Mouse (Mus musculus) small intestine, adult 2 months (tissue): ENCODE measurements around the gene Gm20388. TPM values are rescaled to one million over a fixed set of nuclear protein-coding genes. Genes with fewer than 3 reads are reported as not detected.

ENCODE experiments used
- H3K27ac ChIP-seq: fragments of 200-500 bp; 2 replicates; pipeline ENCODE4 v1.5.1; 2012; ENCODE audit warnings: low read depth, low read length, control low read depth, inconsistent platforms; ENCODE audit not compliant: insufficient read depth
- H3K27me3 ChIP-seq: fragments of 200-500 bp; 2 replicates; pipeline ENCODE4 v1.6.1; 2012; ENCODE audit warnings: mild to moderate bottlenecking, moderate library complexity, low read length, inconsistent platforms; ENCODE audit not compliant: control insufficient read depth, insufficient read depth
- H3K36me3 ChIP-seq: fragments of 200-500 bp; 2 replicates; pipeline ENCODE4 v1.6.1; 2012; ENCODE audit warnings: mild to moderate bottlenecking, low read length, control low read depth, inconsistent platforms; ENCODE audit not compliant: control insufficient read depth, insufficient read depth
- H3K4me1 ChIP-seq: fragments of 200-500 bp; 2 replicates; pipeline ENCODE4 v1.6.1; 2012; ENCODE audit warnings: low read length, inconsistent platforms, mixed read lengths; ENCODE audit not compliant: control insufficient read depth, insufficient read depth, insufficient read length
- H3K4me3 ChIP-seq: fragments of 200-500 bp; 2 replicates; pipeline ENCODE4 v1.5.1; 2012; ENCODE audit warnings: low read depth, mild to moderate bottlenecking, control low read depth, inconsistent platforms, low read length, moderate library complexity
- CTCF ChIP-seq: fragments of 200-500 bp; IDR thresholded peaks from 2 replicates; pipeline ENCODE4 v1.5.1; 2012; ENCODE audit warnings: low read depth, mild to moderate bottlenecking, control low read depth, inconsistent platforms, low read length, moderate library complexity, mixed read lengths; ENCODE audit not compliant: insufficient replicate concordance, insufficient read length; ENCODE audit errors: extremely low read depth
- POLR2A ChIP-seq: fragments of 200-500 bp; IDR thresholded peaks from 2 replicates; pipeline ENCODE4 v1.6.1; 2012; ENCODE audit warnings: low read depth, mild to moderate bottlenecking, control low read depth, inconsistent platforms, low read length, moderate library complexity
- WGBS: fragments of 180-500 bp; shearing (Covaris S2); methylation state at CpG from one replicate; pipeline ENCODE4 v1.1.7; 2018; 5-methylcytosine and 5-hydroxymethylcytosine counted together
- polyA plus RNA-seq: library from polyadenylated mRNA; depleted of rRNA; stranded (reverse); fragments of >200 nt; gene quantifications from 2 replicates; pipeline ENCODE4 v1.2.3, GENCODE M21; 2012

Gm20388 gene
- polyA plus RNA-seq, 1 experiment, result 37.3 TPM

DNA sequence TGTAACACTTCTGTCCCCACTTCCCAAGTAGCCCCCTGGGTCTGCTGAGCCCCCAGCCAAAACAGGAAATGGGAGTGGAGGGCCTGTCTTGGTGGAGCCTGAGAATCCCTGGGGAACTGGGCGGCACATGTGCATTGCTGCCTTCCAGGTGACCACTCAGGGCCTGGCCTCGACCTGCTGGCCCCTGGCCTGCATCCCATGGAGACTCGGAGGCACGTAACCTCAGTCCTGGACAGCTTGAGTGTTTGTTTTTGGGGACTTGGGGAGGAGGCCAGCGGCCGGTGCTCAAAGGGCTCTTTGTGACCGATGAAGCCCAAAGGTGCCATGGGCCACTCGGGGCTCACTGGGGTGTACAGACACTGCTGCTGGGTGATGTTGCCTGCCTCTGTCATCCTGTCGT, 636.9 kb downstream of the Gm20388 start:
- 79% methylated on average over 9 of the region's 9 CpGs for WGBS
- Histone ChIP-seq H3K4me1 (peaks cover 53% of the 10 kb centered on the region), H3K27ac (no peak overlapping the region), H3K36me3 (no peaks in the 10 kb centered on the region), H3K27me3 (no peaks in the 10 kb centered on the region), H3K4me3 (no peak overlapping the region)
- no peak for TF ChIP-seq CTCF
- no peak for TF ChIP-seq POLR2A

DNA sequence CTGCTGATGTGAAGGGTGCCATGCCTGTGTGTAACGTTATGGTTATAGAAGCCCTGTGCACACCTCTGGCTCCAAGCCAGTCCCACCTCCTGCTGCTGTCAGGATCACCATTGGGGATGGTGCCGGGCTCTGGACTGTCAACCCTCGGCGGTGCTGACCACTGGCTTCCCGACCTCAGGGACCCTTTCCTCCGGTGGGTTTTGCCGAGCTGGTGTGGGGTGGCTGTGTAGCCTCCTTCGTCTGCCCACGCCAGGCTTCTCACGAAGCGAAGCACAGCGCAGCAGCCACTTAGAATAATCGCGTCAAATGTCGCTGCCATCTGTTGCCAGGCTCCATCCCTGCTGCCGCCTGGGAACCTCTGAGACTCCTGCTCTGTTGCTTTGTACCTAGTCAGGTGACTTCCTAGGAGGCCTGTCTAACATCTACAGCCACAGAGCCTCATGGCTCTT, 637.7 kb downstream of the Gm20388 start:
- 80% methylated on average over 16 of the region's 16 CpGs for WGBS
- Histone ChIP-seq H3K27ac (no peak overlapping the region), H3K27me3 (no peaks in the 10 kb centered on the region)

DNA sequence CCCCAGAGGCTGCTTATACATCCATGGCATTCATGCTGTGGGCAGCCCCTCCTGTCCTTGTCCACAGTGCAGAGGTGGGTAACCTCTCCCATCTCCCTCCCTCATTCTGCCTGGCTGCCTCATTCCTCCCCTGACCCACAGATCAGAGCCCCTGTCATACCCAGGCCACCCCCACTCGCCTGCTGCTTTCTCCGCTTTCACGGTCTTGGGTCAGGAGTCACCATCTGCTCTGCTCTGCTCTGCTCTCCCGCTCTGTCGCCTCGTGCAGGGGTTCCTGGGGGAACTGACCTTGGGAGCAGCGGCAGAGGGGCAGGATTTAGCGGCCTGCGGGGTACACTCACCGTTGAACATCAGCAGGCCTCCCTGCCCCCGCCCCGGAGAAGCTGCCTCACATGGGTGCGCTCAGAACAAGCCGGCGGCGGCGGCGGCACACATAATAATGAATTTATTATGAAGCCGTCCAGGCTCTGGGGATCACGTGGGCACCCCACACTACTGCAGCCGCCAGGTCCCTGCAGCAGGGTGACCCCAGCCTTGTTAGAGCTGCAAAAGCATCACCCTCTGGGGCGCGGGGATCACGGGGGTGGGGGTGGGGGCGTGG, 638.8 kb downstream of the Gm20388 start:
- WGBS, result 43% methylated on average over 25 of the region's 25 CpGs
- H3K36me3 ChIP-seq, result peaks cover 10% of the 10 kb centered on the region
- H3K4me1 ChIP-seq, result peaks cover 45% of the 10 kb centered on the region
- no peaks in the 10 kb centered on the region for H3K27me3 ChIP-seq
- H3K27ac ChIP-seq, result no peak overlapping the region
- TF ChIP-seq CTCF, result no peak
- TF ChIP-seq POLR2A, result no peak
- no peak overlapping the region for H3K4me3 ChIP-seq

More for the DNA sequence above, 637.7 kb downstream of the Gm20388 start:
- H3K4me1 ChIP-seq, result peaks cover 46% of the 10 kb centered on the region
- no peak overlapping the region for H3K4me3 ChIP-seq
- H3K36me3 ChIP-seq, result peaks cover 1% of the 10 kb centered on the region; the same call in 1 of the 2 replicates
- TF ChIP-seq CTCF (no peak), POLR2A (no peak)

DNA sequence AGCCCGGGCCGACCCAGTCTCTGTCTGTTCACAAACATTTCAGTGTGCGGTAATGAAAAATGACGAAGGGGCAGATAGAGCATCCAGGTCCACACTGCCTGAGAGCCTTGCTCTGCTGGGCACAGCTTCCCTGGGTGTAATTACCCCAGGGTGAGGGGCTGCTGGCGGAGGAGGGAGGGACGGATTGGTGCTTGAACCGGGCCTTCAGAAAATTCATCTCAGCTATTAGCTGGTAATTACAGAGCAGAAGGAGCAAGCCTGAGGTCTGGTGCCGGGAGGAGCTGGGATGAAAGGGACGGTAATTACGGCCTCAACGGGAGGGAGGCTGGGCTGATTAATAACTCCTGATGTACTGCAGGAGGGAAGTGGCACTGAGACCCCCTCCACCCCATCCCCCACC, 639.3 kb downstream of the Gm20388 start:
- no peak for TF ChIP-seq CTCF
- TF ChIP-seq POLR2A, result no peak
- WGBS, result 68% methylated on average over 11 of the region's 11 CpGs
- H3K27me3 ChIP-seq, result no peaks in the 10 kb centered on the region
- peaks cover 15% of the 10 kb centered on the region for H3K36me3 ChIP-seq
- H3K27ac ChIP-seq, result no peak overlapping the region
- H3K4me1 ChIP-seq, result peaks cover 41% of the 10 kb centered on the region
- H3K4me3 ChIP-seq, result no peak overlapping the region

DNA sequence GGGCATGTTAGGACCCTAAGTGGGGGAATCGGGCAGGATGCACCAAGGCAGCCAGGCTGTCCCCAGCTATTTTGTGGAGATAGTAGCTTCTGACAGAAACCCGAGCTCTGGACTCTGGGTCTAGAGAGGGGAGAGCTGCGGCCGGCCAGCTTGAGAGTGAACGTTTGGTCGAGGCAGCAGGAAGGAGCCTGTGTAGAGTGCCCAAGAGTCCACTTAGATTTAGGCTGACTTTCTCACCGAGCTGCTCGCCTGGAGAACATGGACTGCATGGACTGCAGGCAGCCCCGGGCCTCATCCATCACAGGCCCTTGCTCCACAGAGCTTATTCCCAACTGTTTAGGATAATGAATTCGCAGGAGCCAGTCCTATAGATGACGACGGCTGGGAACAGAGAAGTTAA, 639.8 kb downstream of the Gm20388 start:
- Histone ChIP-seq H3K4me1 (peaks cover 37% of the 10 kb centered on the region), H3K4me3 (no peak overlapping the region), H3K27ac (no peak overlapping the region), H3K27me3 (no peaks in the 10 kb centered on the region), H3K36me3 (peaks cover 17% of the 10 kb centered on the region)
- WGBS, result 70% methylated on average over 12 of the region's 12 CpGs
- TF ChIP-seq POLR2A, result no peak
- TF ChIP-seq CTCF, result no peak

DNA sequence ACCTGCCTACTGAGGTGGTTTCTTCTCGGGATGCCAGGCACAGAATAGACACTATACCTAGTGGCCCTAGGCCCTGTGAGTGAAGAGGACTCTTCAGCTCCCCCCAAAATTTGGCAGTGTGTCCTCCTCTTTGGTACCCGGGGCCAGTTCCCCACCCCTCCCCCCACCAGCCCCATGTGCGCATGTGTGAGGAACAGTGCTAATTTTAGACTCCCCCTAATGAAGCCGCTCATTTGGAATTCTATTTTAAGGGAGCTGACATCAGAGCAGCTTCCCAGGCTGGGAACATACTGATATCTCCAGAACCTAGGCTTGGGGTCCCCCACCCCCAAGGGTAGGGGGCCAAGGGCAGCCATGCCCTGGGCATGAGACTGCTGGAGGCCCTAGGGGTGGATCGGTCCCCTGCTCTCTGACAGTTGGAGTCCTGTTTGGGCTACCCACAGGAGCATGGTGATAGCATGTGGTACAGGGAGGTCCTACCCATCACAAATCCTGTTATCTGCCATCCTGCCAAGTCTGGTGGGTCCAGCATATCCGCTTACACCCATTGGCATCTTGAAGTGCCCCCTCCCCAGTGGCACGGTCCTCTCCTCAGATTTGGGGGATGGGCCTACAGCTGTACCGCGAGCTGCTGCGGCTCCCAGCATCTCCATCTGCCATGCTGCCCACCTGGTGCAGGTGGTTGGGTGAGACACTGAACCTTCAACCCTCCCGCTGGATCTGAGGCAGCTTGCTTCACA, 640.5 kb downstream of the Gm20388 start:
- no peak overlapping the region for H3K4me3 ChIP-seq
- H3K4me1 ChIP-seq, result peaks cover 30% of the 10 kb centered on the region
- peaks cover 19% of the 10 kb centered on the region for H3K36me3 ChIP-seq
- H3K27ac ChIP-seq, result no peak overlapping the region
- WGBS, result 81% methylated on average over 11 of the region's 11 CpGs
- TF ChIP-seq CTCF, result no peak
- TF ChIP-seq POLR2A, result no peak
- H3K27me3 ChIP-seq, result no peaks in the 10 kb centered on the region

DNA sequence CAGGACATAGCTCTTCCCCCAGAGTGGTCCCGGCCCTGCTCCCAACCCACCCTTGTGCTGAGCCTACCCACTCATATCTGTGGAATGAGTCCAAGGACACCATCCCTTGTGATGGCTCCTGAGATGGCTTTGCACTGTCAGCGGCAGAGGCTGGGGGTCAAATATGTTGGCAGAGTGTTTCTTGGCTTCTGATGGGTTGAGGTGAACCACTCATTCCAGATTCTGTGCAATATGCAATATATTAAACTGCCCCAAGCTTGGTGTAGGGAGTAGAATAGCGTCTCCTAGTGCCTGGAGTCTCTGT, 641.0 kb downstream of the Gm20388 start:
- Histone ChIP-seq H3K27me3 (no peaks in the 10 kb centered on the region), H3K36me3 (peaks cover 22% of the 10 kb centered on the region), H3K4me1 (peaks cover 27% of the 10 kb centered on the region), H3K4me3 (no peak overlapping the region), H3K27ac (no peak overlapping the region)
- 81% methylated on average over 3 of the region's 3 CpGs for WGBS
- no peak for TF ChIP-seq POLR2A
